Mouse (Mus musculus) frontal cortex, adult 2 months (tissue): Measurements from ENCODE around the gene Tfap2e. TPM values are rescaled to one million over a fixed set of nuclear protein-coding genes. Genes with fewer than 3 reads are reported as not detected.

ENCODE experiments used
- DNase-seq, 2 experiments: peaks; one replicate each; pipeline ENCODE4 v3.0.0; 2022; ENCODE audit warnings: low spot score in 1 of 2; ENCODE audit errors: extremely low spot score in 1 of 2
- polyA plus RNA-seq: library from polyadenylated mRNA; depleted of rRNA; stranded (reverse); fragments of >200 nt; gene quantifications from 2 replicates; pipeline ENCODE4 v1.2.3, GENCODE M21; 2012

The Tfap2e gene
- polyA plus RNA-seq, 1 experiment = 0.04 TPM

DNA sequence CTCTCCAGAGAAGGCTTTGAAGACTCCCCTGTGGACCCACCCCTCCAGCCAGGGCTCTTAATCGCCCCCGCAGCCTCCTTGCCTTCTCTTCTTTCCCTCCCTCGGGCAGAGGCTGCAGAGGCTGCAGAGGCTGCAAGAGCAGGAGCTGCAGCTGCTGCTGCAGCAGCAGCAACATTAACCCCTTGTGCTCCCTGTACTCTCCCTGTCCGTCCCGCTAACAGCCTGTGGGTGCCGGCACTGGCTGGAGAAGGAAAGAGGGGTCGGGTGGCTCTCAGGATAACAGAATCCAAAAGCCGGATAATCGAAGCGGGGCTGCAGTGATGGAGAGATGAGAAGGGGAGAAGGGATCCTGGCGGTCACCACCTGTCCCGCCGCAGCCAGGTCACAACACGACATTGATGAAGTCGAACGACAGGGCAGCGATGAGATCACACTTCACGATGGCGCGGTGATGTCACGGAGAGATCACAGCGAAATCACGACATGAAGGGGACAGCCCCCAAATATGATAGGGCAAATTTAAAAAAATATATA lies 16.6 kb upstream of the Tfap2e start:
- DNase-seq = peak in 1 of 2 experiments; percentile 41

DNA sequence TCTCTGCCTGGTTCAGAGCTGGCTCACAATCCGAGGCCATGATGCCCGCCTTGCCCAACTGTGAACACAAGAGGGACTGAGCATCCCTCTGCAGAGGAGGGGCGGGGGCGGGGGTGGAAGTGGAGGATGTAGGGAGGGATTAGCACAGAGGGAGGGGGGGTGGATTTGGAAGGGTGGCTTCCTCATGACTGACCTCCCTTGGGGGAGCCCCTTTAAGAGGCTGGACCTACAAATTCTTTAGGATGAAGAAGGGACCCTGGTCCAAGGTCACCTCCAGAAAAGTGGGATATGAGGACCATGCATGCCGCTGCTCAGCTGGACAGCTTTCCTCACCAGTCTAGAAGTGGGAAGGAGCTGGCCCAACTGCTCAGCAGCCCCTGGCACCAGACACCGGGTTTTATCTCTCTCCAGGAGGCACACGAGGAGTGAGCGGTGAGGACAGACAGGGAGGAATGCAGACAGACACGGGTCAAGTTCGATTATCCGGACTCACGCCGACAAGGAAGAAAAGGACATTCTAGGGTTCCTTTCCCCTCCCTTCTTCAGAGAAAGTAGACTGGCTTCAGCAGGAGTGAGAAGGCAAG lies 16.1 kb upstream of the Tfap2e start:
- DNase-seq = peak in 1 of 2 experiments; percentile 38

GRCm38 (mm10) chr4:126751556-126752023 lies 15.6 kb upstream of the Tfap2e start:
- peak in 1 of 2 experiments; percentile 63 for DNase-seq

GRCm38 (mm10) chr4:126750863-126751555 lies 15.0 kb upstream of the Tfap2e start:
- no peak for DNase-seq

- peak in 1 of 2 experiments; percentile 78 for DNase-seq
These were observed 14.1 kb upstream of the Tfap2e start for GRCm38 (mm10) chr4:126750046-126750683.

DNA sequence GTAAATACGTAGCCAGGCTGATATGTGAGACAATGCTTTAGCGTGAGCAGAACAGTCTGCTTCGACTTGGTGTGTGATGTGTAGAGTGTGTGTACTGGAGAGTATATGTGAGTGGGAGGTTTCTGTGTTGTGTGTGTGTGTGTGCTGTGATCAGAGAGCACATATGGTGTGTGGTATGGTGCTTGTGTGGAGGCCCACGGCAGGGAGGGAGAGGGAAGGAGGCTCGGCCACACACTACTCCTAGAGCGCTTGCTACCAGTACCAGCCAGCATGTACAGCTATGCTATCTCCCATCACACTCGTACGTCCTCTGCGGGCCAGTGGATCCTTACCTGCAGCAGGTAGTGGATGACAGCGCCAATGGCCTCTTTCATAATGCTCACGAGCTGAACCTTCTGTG lies 13.5 kb upstream of the Tfap2e start:
- DNase-seq = peak in 1 of 2 experiments; percentile 53

- DNase-seq = no peak
These were observed 12.3 kb upstream of the Tfap2e start for GRCm38 (mm10) chr4:126748381-126748780.

DNA sequence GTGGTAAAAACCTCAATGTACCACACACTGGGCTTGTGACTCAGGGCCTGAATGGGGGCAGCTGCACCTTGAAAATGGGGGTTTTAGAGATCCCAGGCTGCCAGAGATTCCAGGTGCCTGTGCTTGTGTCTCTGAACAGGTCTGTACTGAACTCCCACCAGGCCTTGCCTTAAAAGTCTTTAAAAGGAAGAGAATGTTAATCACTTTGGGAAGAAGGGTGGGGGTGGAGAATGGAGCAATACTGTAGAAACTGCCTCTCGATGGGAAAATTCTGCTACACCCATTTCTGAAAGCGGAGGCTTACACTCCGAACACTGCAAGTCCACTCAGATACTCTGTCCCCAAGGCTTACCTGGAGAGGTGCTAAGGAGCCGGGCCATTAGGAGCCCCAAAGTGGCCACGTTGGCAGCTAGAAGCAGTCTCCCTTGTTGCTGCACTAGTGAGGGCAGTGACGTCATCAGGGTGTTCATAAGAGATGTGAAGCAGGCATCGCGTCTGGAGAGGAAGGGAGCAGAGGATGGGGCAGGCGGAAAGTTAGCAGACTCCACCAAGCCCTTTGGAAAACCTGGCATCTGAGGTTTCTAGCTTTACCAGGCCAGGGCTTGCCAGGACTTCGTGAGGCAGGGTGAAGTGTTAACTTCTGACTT lies 10.3 kb upstream of the Tfap2e start:
- no peak for DNase-seq

DNA sequence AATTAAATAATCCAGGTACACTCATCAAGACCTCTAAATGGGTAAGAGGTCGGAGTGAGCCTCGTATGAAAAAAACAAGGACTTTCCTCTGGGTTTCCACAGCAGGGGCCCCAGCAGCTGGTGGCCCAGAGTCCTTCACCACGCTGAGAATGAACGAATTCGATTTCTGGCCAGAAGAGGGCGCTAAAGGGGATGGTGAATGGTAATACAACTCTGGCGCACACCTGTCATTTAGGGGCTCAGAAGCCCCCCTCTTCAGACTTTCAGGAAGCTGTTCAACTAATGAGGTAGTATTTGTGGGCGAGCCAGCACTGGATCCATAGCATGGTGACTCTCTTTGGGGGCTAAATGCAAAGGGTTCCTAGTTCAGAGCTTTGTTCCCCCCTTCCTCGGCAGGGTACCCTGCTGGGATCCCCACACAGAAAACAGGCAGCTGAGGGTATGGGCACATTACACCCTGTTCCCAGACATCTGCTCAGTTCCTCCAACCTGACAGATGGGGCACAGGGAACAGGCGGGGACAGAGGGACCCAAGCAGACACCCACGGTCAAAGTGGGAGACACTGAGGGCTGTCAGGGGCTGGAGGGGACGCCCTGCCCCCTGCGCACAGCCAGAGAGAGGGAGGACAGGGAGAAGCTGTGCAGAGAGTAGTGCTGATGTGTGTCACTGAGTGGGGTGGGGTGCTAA lies 9.6 kb upstream of the Tfap2e start:
- peak in 1 of 2 experiments; percentile 82 for DNase-seq

GRCm38 (mm10) chr4:126744831-126745230 lies 8.8 kb upstream of the Tfap2e start:
- DNase-seq = no peak

- DNase-seq = no peak
These were observed 7.7 kb upstream of the Tfap2e start for GRCm38 (mm10) chr4:126743713-126744112.

DNA sequence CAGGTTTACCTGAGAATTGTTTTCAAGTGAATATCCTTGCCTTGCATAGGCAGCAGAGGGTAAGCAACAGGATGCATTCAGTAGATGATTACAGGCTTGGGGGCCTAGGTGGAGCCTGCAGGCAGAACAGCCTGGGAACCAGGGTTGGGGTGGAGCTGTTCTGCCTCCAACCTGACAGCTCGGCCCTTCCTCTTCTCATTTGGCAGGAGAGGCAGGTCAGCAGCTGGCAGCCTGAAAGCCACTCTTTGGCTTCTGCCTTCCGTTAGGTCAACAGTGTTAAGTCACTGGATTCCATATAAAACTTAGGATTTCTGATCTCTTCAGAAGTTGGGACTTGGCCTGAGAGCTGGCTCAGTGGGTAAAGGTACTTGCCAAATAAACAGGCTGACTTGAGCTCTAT lies 6.9 kb upstream of the Tfap2e start:
- no peak for DNase-seq

- DNase-seq = peak; percentile 66 to 94
These were observed 5.4 kb upstream of the Tfap2e start for GRCm38 (mm10) chr4:126741448-126741847.

DNA sequence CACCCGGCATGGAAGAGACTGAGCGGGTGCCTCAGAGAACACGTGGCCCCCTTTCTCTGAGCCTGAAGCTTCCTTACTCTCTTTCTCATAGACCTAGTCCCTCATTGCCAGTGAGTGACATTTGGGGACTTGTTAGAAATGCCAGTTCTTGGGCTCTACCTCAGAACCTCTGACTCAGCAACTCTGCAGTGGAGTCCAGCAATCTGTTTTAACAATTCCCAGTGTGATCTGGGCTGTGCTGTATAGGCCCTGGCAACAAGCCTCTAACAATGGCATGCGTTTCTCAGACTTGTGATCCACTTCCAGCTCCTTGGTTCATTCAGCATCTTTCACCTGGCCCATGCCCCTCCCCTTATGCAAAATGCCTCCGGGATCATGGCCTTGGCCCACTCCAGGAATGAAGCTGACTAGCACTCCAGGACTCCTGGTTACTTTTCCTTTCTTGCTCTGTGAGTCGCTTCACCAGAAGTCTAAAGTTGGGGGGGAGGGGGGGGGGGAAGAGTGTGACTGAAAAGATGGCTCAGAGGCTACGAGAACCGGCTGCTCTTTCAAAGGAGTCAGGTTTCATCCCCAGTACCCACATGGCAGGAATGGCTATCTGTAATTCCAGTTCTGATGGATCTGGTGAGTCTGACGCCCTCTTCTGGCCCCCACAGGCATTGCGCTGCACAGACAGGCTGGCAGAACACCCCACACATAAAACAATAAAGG lies 4.1 kb upstream of the Tfap2e start:
- DNase-seq = no peak

GRCm38 (mm10) chr4:126735382-126736000 lies 549 bp downstream of the Tfap2e start:
- no peak for DNase-seq

DNA sequence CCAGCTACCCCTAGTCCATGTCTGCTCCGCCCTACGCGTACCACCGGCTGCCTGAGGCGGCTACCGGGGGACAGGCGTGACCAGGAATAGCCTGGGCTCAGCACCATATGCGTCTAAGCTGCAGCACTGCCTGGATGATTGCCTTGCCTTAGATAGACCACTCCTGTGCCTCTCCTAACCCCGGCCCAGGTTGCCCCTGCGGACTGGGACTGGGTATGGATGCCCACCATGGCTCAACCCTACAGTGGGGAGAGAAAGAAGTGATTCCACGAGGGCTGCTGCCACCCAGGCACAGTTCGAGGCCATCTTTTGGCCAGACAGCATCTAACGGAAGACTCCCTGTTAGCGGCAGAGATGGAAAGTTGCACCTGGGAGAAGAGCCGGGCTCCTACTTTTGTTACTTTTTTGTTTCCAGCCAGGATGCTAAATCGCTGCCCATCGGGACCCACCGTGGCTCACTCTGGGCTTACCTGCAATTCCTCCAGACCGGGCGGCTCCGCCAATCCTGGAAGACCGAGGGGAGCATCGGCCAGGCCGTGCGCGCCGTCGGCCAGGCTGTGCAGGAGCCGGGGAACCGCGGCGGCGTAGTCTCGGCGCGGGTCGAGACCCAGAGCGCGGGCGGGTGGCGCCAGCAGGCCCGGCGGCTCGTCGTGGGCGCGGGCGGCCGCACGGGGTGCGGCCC lies 1.2 kb downstream of the Tfap2e start:
- no peak for DNase-seq

DNA sequence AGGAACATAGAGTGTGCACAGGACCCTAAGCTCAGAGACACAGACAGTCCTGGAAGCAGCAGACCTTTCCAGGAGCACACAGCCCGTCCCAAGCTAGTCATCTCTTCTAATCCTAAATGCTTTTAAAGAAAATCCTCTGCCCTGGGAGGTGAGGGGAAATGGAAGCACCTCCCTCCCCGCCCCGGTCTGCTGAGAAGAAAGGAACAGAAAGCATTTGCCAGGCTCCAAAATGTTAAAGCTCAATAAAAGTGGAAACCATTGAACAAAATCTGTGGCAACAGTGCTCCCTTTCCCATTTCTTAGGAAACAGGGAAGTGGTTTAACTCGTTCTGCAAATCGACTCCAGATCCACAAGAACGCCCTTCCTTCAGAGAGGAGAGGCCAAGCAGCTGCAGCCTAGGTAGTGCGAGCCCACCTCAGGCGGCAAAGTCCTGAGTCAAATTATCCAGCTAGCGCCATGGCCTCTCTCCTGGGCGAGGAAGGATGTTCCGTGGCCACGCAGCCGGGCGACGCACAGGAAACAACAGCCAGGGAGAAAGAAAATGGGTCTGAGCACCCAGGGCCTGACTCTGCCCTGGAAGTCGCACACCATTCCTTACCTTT lies 1.9 kb downstream of the Tfap2e start:
- DNase-seq = no peak
